Mouse (Mus musculus): ENCODE data around the gene Ltbp3. TPM values are rescaled to one million over a fixed set of nuclear protein-coding genes. Genes with fewer than 3 reads are reported as not detected.

Gene Ltbp3
- total RNA-seq, 2 experiments from 2014 or later: 32.4 to 44.6 TPM

DNA sequence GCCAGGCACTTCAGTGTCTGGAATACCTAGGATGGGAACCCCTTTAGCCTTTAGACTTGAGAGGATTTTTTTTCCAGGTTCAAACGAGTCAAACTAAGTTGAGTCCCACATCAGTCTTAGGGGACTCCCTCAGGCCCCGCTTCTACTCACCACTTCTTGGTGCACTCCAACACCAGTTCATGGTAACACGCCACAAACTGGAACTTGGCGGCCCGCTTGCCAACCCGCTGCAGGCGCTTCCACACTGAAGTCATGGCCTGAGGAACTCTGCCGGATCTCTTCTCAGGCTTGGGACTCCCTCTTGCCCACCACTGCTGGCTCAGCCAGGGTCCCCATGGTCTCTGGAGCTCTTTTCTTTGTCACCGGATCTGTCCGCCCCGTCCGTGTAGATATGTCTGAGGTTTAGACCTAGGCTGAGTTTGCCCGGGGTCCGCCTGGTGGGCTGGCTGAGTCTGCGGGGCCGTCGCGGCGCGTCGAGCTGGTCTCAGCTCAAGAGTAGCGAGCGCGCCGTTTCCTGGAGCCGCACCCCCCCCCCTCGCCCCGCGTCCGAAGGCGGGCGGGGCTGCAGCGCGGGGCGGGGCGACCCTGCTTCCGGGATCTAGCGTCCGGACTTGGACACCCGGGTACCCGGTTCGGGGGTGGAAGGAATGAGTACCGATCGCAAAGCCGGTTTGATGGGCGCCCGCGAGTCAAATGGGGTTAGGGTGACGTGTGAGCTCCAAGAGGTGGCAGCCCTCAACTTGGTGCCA is 14.8 kb upstream of the Ltbp3 start, which contains the start of gene Ehbp1l1:
Gene Ehbp1l1 (minus strand): TSS at position 551 of the 749 bp plus-strand sequence.
- peak within 1 kb of the TSS; percentile 95 for H3K27ac ChIP-seq
- TF ChIP-seq CTCF (IDR thresholded peaks at IDR 0.05): peak; percentile 3; the same call in 1 of the 2 replicates
- intact Hi-C loops (cut with DNase I): loop anchor here (2.0 kb wide), 1 partner anchor 35 kb away; no protein-coding TSS in a partner anchor
- peak within 1 kb of the TSS; percentile 80 for H3K4me3 ChIP-seq
- DNase-seq: peak; percentile 91

DNA sequence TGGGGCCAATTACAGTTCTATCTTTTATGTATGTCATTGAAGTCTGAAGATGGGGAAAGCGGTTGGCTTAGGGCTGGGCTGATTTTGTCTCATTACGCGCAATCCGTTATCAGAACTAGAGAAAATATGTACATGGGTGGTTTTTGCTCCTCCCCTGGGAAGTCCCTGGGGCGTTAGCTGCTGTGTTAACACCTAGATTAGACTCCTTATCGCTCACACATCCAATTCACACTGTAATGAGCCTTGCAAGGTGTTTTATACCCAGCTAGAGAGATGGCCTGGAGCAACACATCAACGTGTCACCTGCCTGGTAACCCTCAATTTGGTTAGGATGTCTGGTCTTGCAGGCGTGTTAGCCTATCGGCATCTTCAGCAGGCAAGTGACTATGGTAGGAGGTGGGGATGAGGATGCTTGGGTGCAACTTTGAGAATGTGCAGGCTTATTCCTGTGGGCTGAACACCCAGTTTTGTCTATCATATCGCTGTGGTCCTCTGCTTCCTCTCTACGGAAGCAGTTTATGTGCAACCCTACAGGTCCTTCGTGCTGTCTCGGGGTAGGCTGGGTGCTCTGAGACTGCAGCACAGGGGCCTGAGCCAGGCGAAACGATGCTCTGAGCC is 13.6 kb upstream of the Ltbp3 start:
- H3K4me3 ChIP-seq: peak overlapping the region; percentile 80
- peak overlapping the region; percentile 95 for H3K27ac ChIP-seq
- no peak for TF ChIP-seq CTCF (IDR thresholded peaks at IDR 0.05)
- intact Hi-C loops (cut with DNase I): loop anchor here (1.0 to 2.0 kb wide), 2 partner anchors 16 to 36 kb away; no protein-coding TSS in a partner anchor
- no peak for DNase-seq

DNA sequence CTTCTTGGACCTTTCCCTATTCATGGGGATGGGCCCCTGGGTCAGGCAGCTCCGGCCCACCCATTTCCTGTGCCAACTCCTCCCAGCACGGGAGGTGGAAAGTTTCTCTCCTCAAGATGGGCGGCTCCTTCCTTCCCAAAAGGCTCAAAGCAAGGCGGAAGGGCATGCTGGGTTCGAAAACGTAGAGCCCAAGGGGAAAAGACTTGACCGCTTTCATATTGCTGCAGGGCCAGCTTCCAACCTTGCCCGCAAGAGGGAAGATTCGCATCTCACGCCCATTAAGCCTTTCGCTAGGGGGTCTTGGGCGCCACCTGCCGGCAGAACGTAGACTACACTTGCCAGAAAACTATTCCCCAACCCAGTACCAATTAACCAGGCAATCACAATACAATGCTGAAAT is 13.0 kb upstream of the Ltbp3 start:
- Histone ChIP-seq H3K4me3 (peak overlapping the region; percentile 80), H3K27ac (peak overlapping the region; percentile 95)
- peak; percentile 99 for TF ChIP-seq CTCF (IDR thresholded peaks at IDR 0.05)
- intact Hi-C loops (cut with DNase I): loop anchor here (1.0 to 2.0 kb wide), 2 partner anchors 16 to 37 kb away; no protein-coding TSS in a partner anchor
- peak; percentile 93 for DNase-seq

DNA sequence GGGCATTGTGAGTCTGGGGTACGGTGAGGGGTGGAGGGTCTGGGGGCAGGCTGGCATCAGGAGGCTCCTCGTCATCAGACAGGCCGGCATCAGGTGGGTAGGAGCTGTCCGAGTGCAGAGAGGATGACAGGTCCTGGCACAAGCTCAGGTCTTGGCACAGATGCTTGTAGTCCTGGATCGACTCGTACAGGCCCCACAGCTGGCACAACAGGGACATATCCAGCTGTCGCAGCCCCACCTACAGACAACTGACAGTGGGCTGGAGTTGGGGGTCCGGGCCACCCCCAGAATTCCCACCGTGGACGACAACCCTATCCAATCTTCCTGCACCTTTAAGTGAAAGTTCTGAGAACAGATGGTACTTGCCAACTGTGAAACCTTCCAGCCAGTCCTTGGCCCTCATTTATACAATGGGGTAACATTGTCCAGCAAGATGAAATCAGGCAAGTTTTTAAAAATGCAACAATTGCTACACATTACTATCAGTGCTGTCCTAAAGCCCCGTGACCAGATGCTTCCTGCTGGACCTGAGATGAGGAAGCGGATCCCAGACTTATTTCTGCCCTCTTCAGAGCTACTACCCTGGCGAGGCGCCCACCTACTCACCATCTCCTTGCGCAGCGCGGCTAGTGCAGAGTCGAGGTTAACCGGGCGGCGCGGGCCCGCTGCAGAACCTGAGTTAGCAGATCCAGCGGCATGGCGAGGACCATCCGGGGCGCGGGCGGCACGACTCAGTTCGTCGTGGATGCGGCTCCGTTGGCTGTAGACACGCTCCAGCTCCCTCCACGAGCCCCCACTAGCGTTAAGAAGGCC is 11.9 kb upstream of the Ltbp3 start:
- TF ChIP-seq CTCF (IDR thresholded peaks at IDR 0.05): no peak
- Histone ChIP-seq H3K4me3 (peak overlapping the region; percentile 80), H3K27ac (peak overlapping the region; percentile 95)
- intact Hi-C loops (cut with DNase I): no loop called here
- peak; percentile 80 for DNase-seq

DNA sequence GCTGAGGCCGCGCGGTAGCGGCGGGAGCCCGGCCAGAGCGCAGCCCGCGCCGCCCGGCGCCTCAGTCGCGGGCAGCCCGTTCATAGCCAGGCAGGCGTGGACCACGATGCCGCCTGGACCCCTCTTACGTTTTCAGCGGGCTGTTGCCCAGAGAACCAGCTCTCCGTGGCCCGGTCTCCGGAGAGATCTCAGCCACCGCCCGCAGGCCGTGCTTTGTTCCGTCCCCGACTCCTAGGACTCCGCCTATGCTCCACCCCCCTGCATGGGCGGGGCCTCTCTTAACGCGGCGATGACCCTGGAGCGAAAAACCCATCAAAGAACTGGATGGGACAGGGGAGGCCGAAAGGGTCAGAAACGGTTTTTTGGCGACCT is 11.3 kb upstream of the Ltbp3 start, which contains the start of gene Fam89b:
Gene Fam89b (minus strand): TSS at position 210 of the 372 bp plus-strand sequence.
- peak; percentile 95 for DNase-seq
- intact Hi-C loops (cut with DNase I): no loop called here

DNA sequence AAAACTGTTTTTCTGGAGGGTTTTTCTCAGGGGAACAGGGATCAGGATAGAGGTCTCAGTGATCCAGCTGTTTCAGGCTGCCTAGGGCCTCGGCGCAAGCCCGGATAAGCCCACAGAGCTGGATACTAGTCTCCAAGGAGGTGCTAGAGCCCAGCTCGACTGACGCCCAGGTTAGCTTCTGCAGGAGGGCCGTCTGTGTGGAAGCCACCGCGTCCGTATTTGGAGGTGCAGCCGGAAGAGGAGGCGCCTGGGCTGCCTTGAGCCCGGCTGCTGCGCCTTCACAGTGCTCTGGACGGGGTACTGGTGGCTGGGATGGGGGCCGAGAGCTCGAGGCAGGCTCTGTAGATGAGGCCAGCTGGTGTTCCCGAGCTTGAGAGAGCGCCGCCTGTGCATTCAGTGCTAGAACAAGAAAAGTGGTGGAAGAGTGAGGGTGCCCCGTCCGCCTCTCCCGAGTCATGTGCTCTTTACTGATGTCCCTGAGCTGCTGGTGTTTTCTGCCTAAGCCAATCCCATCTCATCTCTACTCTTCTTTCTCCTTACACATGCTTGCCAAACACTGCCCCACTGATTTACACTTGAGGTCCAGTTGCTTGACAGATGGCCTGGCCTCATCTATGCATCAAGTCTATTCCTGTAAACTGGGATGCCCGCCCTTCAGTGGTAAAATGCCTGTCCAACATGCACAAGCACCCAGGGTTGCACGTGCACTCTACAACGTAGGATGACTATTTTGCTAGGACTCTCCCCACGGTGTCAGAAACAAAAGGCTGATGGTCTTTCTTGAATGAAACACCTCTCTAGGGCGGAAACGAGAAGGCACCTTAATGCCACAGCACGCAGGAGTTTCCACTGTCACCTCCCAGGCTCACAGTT is 10.2 kb upstream of the Ltbp3 start:
- TF ChIP-seq CTCF (IDR thresholded peaks at IDR 0.05): peak; percentile 22; the same call in 1 of the 2 replicates
- H3K27ac ChIP-seq: peak overlapping the region; percentile 95
- no peak for DNase-seq
- intact Hi-C loops (cut with DNase I): loop anchor here (2.0 kb wide), 1 partner anchor 40 kb away; the partner anchor contains the start of gene Scyl1
- peak overlapping the region; percentile 82 for H3K4me3 ChIP-seq

More for the DNA sequence above, 11.3 kb upstream of the Ltbp3 start, which contains the start of gene Fam89b:
- peak within 1 kb of the TSS; percentile 82 for H3K4me3 ChIP-seq
- H3K27ac ChIP-seq: peak within 1 kb of the TSS; percentile 95
- TF ChIP-seq CTCF (IDR thresholded peaks at IDR 0.05): no peak

DNA sequence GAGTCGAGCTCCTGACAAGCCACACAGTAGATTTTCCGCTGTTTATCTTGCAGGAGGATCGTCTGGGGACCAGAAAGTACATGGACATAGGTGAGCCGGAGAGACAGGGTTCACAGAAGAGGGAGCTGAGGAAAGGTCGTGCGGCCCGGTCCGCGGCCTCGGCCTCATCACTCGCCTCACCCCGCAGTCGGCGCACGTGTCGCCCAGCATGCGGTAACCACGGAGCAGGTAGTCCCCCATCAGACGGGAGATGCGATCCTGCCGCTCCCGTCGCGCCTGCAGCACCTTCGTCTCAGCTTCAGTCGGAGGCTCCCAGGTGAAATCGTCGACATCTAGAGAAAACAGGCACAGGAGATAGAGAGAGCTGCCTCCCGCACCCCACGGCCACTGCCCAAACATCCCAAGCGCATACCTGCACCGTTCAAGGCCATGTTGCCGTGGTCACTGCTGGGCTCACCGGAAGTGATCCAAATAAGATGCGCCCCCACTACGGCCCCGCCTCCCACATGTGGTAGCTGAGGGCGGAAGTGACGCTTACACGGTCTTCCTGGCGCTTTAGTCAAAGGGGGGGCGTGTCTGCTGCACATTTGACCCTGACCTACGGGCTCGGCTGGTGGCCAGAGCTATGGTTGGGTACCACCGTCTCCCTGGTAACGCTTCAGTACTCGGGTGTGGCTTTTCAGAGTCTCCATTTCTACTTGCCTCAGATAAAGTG is 9.3 kb upstream of the Ltbp3 start:
- Histone ChIP-seq H3K27ac (peak overlapping the region; percentile 91), H3K4me3 (peak overlapping the region; percentile 82)
- peak; percentile 94 for DNase-seq
- intact Hi-C loops (cut with DNase I): loop anchor here (2.0 kb wide), 1 partner anchor 39 kb away; the partner anchor contains the start of gene Scyl1
- TF ChIP-seq CTCF (IDR thresholded peaks at IDR 0.05): no peak

DNA sequence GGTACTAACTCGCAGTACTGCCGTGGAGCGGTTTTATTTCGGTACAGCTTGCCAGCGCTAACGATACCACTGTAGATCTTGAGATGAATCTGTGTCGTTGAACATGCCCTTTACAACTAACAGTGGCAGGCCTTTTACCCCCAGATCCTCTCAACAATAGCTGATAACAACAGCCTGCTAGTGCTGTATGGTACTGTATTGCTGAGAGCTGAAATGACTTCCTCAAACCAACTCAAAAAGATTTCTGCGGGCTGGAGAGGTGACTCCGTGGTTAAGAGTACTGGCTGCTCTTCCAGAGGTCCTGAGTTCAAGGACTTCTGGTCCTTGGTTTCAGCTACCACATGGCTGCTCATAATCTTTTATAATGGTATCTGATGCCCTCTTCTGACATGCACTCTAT is 6.4 kb upstream of the Ltbp3 start:
- Histone ChIP-seq H3K4me3 (no peak overlapping the region), H3K27ac (no peak overlapping the region)
- intact Hi-C loops (cut with DNase I): no loop called here
- no peak for DNase-seq
- no peak for TF ChIP-seq CTCF (IDR thresholded peaks at IDR 0.05)

DNA sequence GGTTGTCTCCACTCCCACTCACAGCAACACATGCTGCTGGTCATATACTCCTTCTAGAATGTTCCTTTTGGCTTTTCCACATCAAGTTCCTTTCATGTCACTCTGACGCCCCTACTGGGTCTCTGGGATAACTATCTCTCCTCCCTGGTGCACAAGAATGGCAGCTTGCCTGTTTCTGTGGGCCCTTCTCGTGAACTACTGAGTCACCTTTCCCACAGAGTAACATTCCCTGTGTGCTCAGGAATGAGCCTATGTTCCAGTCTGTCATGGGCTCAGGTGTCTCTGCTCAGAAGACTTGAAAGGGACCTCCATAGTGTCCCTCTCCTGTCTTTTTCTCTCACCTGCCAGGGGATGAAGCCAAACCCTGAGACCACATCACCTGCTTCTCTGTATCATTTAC is 1.3 kb upstream of the Ltbp3 start:
- intact Hi-C loops (cut with DNase I): no loop called here
- no peak for TF ChIP-seq CTCF (IDR thresholded peaks at IDR 0.05)
- DNase-seq: no peak
- peak overlapping the region; percentile 94 for H3K27ac ChIP-seq
- H3K4me3 ChIP-seq: no peak overlapping the region

DNA sequence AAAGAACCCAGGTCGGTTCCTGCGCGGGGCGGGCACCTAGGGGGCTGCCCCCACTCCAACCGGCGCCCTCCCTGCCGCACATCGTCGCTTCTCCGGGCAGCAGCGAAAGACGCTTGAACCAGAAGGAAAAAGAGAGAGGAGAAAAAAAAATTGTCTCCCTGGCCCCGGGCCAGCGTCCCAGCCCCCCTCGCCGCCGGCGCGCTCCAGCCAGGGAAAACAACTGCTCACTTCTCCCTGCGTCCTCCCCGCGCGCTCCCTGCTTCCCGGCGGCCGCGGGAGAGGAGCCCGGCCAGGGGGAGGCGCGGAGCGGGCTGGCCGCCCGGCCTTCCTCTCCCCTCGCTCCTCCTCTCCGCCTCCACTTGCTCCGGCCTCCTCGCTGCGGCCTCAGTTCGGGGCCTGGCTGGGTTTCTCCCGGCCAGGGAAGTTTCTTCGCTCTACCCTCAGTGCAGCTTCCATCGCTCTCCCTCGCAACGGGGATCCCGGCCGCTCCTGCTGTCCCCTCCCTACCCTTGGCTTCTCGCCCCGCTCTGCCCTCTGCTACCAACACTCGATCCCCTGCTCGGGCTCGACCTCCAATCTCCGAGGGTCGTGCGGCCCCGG is 1.0 kb downstream of the Ltbp3 start:
- peak; percentile 92 for DNase-seq
- Histone ChIP-seq H3K27ac (peak overlapping the region; percentile 94), H3K4me3 (peak overlapping the region; percentile 88)
- intact Hi-C loops (cut with DNase I): loop anchor here (1.0 kb wide), 1 partner anchor 28 kb away; no protein-coding TSS in a partner anchor
- TF ChIP-seq CTCF (IDR thresholded peaks at IDR 0.05): peak; percentile 34
